Mouse (Mus musculus) ES-CJ7 (cell line): ENCODE data around the gene Fer1l4.

Source experiments
- DNase-seq: peaks from one replicate; pipeline ENCODE4 v3.0.0; 2011; ENCODE audit warnings: low read depth, low spot score

Fer1l4 gene

DNA sequence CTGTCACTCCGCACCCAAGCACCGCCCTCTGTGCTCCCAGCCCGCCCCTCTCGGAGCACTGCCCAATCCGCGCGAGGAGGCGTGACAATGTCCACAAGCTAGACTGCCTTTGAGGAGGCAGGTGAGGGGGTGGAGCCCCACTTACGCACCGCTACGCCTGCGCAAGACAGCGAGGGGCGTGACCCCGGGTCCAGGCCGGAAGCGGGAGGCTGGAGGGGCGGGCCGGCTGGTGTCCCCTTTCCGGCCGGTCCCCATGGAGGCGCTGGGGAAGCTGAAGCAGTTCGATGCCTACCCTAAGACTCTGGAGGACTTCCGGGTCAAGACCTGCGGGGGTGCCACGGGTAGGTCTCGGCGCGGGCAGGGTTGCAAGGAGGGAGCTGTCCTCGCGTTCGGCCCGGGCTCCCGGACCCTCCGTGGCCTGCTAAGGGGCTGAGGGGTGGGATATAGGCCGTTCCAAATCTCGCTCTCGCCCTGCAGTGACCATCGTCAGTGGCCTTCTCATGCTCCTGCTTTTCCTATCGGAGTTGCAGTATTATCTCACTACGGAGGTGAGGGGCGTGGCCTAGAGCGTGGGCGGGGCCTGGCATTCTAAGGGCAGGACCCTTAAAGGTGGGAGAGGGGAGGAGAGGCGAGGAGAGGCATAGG lies 44.7 kb downstream of the Fer1l4 start, which contains the start of the genes 6430550D23Rik and Ergic3:
6430550D23Rik (minus strand) TSS at position 90 of the 645 bp plus-strand sequence.
Ergic3 (plus strand) TSS at position 158 of the 645 bp plus-strand sequence.
- peak; percentile 99 for DNase-seq

- peak; percentile 80 for DNase-seq
Measured at GRCm38 (mm10) chr2:156005393-156005792, 47.4 kb downstream of the Fer1l4 start.

GRCm38 (mm10) chr2:155991863-155992321 lies 60.9 kb downstream of the Fer1l4 start:
- peak; percentile 9 for DNase-seq

- no peak for DNase-seq
Measured at GRCm38 (mm10) chr2:155991151-155991550, 61.6 kb downstream of the Fer1l4 start.

GRCm38 (mm10) chr2:155989085-155989484 lies 63.7 kb downstream of the Fer1l4 start:
- no peak for DNase-seq

- no peak for DNase-seq
Measured at GRCm38 (mm10) chr2:155987131-155987530, 65.6 kb downstream of the Fer1l4 start.

DNA sequence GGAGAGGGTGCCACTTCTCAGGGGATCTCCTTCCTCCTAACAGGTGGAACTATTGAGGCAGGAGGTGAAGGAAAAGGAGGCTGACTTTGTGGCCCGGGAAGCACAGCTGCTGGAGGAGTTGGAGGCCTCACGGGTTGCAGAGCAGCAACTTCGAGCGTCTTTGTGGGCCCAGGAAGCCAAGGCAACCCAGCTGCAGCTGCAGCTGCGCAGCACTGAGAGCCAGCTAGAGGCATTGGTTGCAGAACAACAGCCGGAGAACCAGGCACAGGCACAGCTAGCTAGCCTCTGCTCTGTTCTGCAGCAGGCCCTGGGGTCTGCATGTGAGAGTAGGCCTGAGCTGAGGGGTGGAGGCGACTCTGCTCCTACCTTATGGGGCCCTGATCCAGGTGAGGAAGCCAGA lies 67.0 kb downstream of the Fer1l4 start:
- no peak for DNase-seq

GRCm38 (mm10) chr2:155979328-155979991 lies 73.3 kb downstream of the Fer1l4 start:
- DNase-seq, result no peak

- DNase-seq, result peak; percentile 63
Measured at GRCm38 (mm10) chr2:155974087-155974731, 78.5 kb downstream of the Fer1l4 start.

DNA sequence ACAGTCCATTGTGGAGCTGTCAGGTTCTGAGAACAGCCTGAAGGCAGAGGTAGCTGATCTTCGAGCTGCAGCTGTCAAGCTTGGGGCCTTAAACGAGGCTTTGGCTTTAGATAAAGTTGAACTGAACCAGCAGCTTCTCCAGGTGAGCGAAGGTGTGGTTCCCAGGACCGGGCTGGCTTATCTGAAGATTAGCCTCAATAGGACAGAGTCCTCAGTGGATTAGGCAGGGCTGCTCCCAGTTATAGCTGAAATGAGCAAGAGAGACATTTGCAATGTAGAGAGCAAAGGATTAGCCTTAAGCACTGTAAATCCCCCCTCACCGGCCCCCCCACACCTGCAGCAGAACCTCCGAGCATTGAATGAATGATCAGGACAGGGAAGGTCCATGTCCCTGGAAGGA lies 79.4 kb downstream of the Fer1l4 start:
- no peak for DNase-seq
